Mouse (Mus musculus) cerebellum, adult 2 months (tissue): Measurements from ENCODE around the gene Tec.

ENCODE experiments used
- CTCF ChIP-seq: fragments of 200-500 bp; IDR thresholded peaks from 2 replicates; pipeline ENCODE4 v1.5.1; 2011; ENCODE audit warnings: low read depth, mild to moderate bottlenecking, control low read depth, low read length, moderate library complexity, borderline replicate concordance; ENCODE audit not compliant: insufficient read depth
- POLR2A ChIP-seq: fragments of 200-500 bp; IDR thresholded peaks from 2 replicates; pipeline ENCODE4 v1.6.1; 2011; ENCODE audit warnings: low read length, control low read depth, borderline replicate concordance; ENCODE audit not compliant: insufficient read depth

GRCm38 (mm10) chr5:72881748-72882411 is 13.6 kb upstream of the Tec start:
- TF ChIP-seq POLR2A (no peak), CTCF (no peak)
